Mouse (Mus musculus): ENCODE results near the gene Gm20824. TPM values are rescaled to one million over a fixed set of nuclear protein-coding genes. Genes with fewer than 3 reads are reported as not detected.

Gene Gm20824
- polyA plus RNA-seq (2015; fragmentation: Nextera tagmentation; extraction: Ambion mirVana): not detected in 2 replicates

GRCm38 (mm10) chrY:8257607-8258006 lies at the start of gene Gm20824:
Gm20824 (plus strand) TSS chrY:8257907.

Other genes starting within 250 kb of the Gm20824 start
- not detected in 2 replicates for gene Gm20825, start 186.4 kb upstream of the Gm20824 start, polyA plus RNA-seq (2015; fragmentation: Nextera tagmentation; extraction: Ambion mirVana)